Mouse (Mus musculus): ENCODE results near the gene Adgrd1. TPM values are rescaled to one million over a fixed set of nuclear protein-coding genes. Genes with fewer than 3 reads are reported as not detected.
A peak's percentile ranks its signal among the peaks of the same experiment; 100 is the strongest.

Adgrd1 gene
- 0.51 and 1.1 TPM in 2 replicates for polyA plus RNA-seq (2015; fragmentation: Nextera tagmentation; extraction: Ambion mirVana)

GRCm38 (mm10) chr5:129096511-129096910, at the start of gene Adgrd1:
Adgrd1 (plus strand) TSS chr5:129096750.
- no peak within 1 kb of the TSS for H3K4me3 ChIP-seq
- H3K9me3 ChIP-seq: no peaks in the 10 kb centered on the region
- H3K4me1 ChIP-seq: peaks cover 8% of the 10 kb centered on the region
- H3K27me3 ChIP-seq: no peaks in the 10 kb centered on the region
- H3K4me2 ChIP-seq: no peak within 1 kb of the TSS
- ATAC-seq (ENCODE audit: insufficient number of reproducible peaks, insufficient read depth, low FRiP score, low TSS enrichment, low read depth): no peak
- H3K27ac ChIP-seq: no peak within 1 kb of the TSS
- no peaks in the 10 kb centered on the region for H3K36me3 ChIP-seq
- WGBS: 53% methylated on average over 6 of the region's 6 CpGs
- H3K9ac ChIP-seq: no peak within 1 kb of the TSS

GRCm38 (mm10) chr5:129049372-129049771, 47.2 kb upstream of the Adgrd1 start:
- 72% methylated on average over 9 of the region's 9 CpGs for WGBS

GRCm38 (mm10) chr5:129051910-129052309, 44.6 kb upstream of the Adgrd1 start:
- H3K9me3 ChIP-seq: no peaks in the 10 kb centered on the region
- H3K9ac ChIP-seq: no peak overlapping the region
- no peaks in the 10 kb centered on the region for H3K36me3 ChIP-seq
- H3K27me3 ChIP-seq: no peaks in the 10 kb centered on the region
- WGBS: 83% methylated on average over 3 of the region's 3 CpGs
- no peak for ATAC-seq (ENCODE audit: insufficient number of reproducible peaks, insufficient read depth, low FRiP score, low TSS enrichment, low read depth)
- no peak overlapping the region for H3K4me3 ChIP-seq
- no peaks in the 10 kb centered on the region for H3K4me1 ChIP-seq
- no peak overlapping the region for H3K27ac ChIP-seq
- H3K4me2 ChIP-seq: no peak overlapping the region

More at GRCm38 (mm10) chr5:129049372-129049771, 47.2 kb upstream of the Adgrd1 start:
- no peaks in the 10 kb centered on the region for H3K27me3 ChIP-seq
- no peaks in the 10 kb centered on the region for H3K36me3 ChIP-seq
- H3K4me3 ChIP-seq: no peak overlapping the region
- no peak overlapping the region for H3K27ac ChIP-seq
- H3K4me1 ChIP-seq: no peaks in the 10 kb centered on the region
- H3K4me2 ChIP-seq: no peak overlapping the region
- ATAC-seq (ENCODE audit: insufficient number of reproducible peaks, insufficient read depth, low FRiP score, low TSS enrichment, low read depth): no peak
- H3K9ac ChIP-seq: no peak overlapping the region
- no peaks in the 10 kb centered on the region for H3K9me3 ChIP-seq

- no peak overlapping the region for H3K4me3 ChIP-seq
- WGBS: 27% methylated on average over 20 of the region's 20 CpGs
- no peak overlapping the region for H3K27ac ChIP-seq
- no peak overlapping the region for H3K9ac ChIP-seq
- ATAC-seq (ENCODE audit: insufficient number of reproducible peaks, insufficient read depth, low FRiP score, low TSS enrichment, low read depth): no peak
- H3K9me3 ChIP-seq: no peaks in the 10 kb centered on the region
- no peaks in the 10 kb centered on the region for H3K4me1 ChIP-seq
- H3K27me3 ChIP-seq: no peaks in the 10 kb centered on the region
- H3K4me2 ChIP-seq: peak overlapping the region; percentile 7; the same call in 1 of the 2 replicates
- H3K36me3 ChIP-seq: no peaks in the 10 kb centered on the region
Measured at GRCm38 (mm10) chr5:129052636-129053355, 43.8 kb upstream of the Adgrd1 start.

GRCm38 (mm10) chr5:129054675-129055284, 41.8 kb upstream of the Adgrd1 start:
- 84% methylated on average over 9 of the region's 9 CpGs for WGBS
- no peaks in the 10 kb centered on the region for H3K4me1 ChIP-seq
- H3K9me3 ChIP-seq: no peaks in the 10 kb centered on the region
- no peaks in the 10 kb centered on the region for H3K36me3 ChIP-seq
- no peaks in the 10 kb centered on the region for H3K27me3 ChIP-seq
- no peak overlapping the region for H3K9ac ChIP-seq
- no peak overlapping the region for H3K4me2 ChIP-seq
- H3K4me3 ChIP-seq: no peak overlapping the region
- H3K27ac ChIP-seq: no peak overlapping the region
- ATAC-seq (ENCODE audit: insufficient number of reproducible peaks, insufficient read depth, low FRiP score, low TSS enrichment, low read depth): no peak

- H3K4me3 ChIP-seq: no peak overlapping the region
- H3K27me3 ChIP-seq: peaks cover 16% of the 10 kb centered on the region
- H3K9me3 ChIP-seq: no peaks in the 10 kb centered on the region
- no peak overlapping the region for H3K4me2 ChIP-seq
- H3K4me1 ChIP-seq: peaks cover 5% of the 10 kb centered on the region
- WGBS: 86% methylated on average over 3 of the region's 3 CpGs
- no peak overlapping the region for H3K9ac ChIP-seq
- no peak overlapping the region for H3K27ac ChIP-seq
- no peak for ATAC-seq (ENCODE audit: insufficient number of reproducible peaks, insufficient read depth, low FRiP score, low TSS enrichment, low read depth)
- H3K36me3 ChIP-seq: no peaks in the 10 kb centered on the region
Measured at GRCm38 (mm10) chr5:129059116-129059515, 37.4 kb upstream of the Adgrd1 start.

- no peaks in the 10 kb centered on the region for H3K36me3 ChIP-seq
- no peak overlapping the region for H3K9ac ChIP-seq
- peaks cover 16% of the 10 kb centered on the region for H3K27me3 ChIP-seq
- ATAC-seq (ENCODE audit: insufficient number of reproducible peaks, insufficient read depth, low FRiP score, low TSS enrichment, low read depth): no peak
- no peak overlapping the region for H3K4me3 ChIP-seq
- H3K9me3 ChIP-seq: no peaks in the 10 kb centered on the region
- WGBS: 21% methylated on average over 13 of the region's 13 CpGs
- peaks cover 5% of the 10 kb centered on the region for H3K4me1 ChIP-seq
- no peak overlapping the region for H3K27ac ChIP-seq
- no peak overlapping the region for H3K4me2 ChIP-seq
Measured at GRCm38 (mm10) chr5:129061579-129061978, 35.0 kb upstream of the Adgrd1 start.

GRCm38 (mm10) chr5:129063037-129063791, 33.3 kb upstream of the Adgrd1 start:
- H3K4me2 ChIP-seq: peak overlapping the region; percentile 57
- H3K27ac ChIP-seq: no peak overlapping the region
- peaks cover 16% of the 10 kb centered on the region for H3K27me3 ChIP-seq
- 0 out of 2 replicates have a peak overlapping the region, but pooled peaks have one; percentile 44 for H3K9ac ChIP-seq
- ATAC-seq (ENCODE audit: insufficient number of reproducible peaks, insufficient read depth, low FRiP score, low TSS enrichment, low read depth): no peak; the same call in 1 of the 2 replicates
- peak overlapping the region; percentile 29 for H3K4me3 ChIP-seq
- peaks cover 5% of the 10 kb centered on the region for H3K4me1 ChIP-seq
- 13% methylated on average over 21 of the region's 21 CpGs for WGBS
- H3K36me3 ChIP-seq: no peaks in the 10 kb centered on the region
- H3K9me3 ChIP-seq: no peaks in the 10 kb centered on the region

- H3K36me3 ChIP-seq: no peaks in the 10 kb centered on the region
- 55% methylated on average over 8 of the region's 8 CpGs for WGBS
- ATAC-seq (ENCODE audit: insufficient number of reproducible peaks, insufficient read depth, low FRiP score, low TSS enrichment, low read depth): no peak
Measured at GRCm38 (mm10) chr5:129063792-129064087, 32.8 kb upstream of the Adgrd1 start.

GRCm38 (mm10) chr5:129064186-129064585, 32.4 kb upstream of the Adgrd1 start:
- no peak overlapping the region for H3K4me2 ChIP-seq
- peaks cover 16% of the 10 kb centered on the region for H3K27me3 ChIP-seq
- no peak for ATAC-seq (ENCODE audit: insufficient number of reproducible peaks, insufficient read depth, low FRiP score, low TSS enrichment, low read depth)
- no peak overlapping the region for H3K4me3 ChIP-seq
- no peaks in the 10 kb centered on the region for H3K36me3 ChIP-seq
- no peak overlapping the region for H3K9ac ChIP-seq
- 81% methylated on average over 11 of the region's 11 CpGs for WGBS
- H3K9me3 ChIP-seq: no peaks in the 10 kb centered on the region
- H3K27ac ChIP-seq: no peak overlapping the region
- H3K4me1 ChIP-seq: peaks cover 5% of the 10 kb centered on the region

More at GRCm38 (mm10) chr5:129063792-129064087, 32.8 kb upstream of the Adgrd1 start:
- 0 out of 2 replicates have a peak overlapping the region, but pooled peaks have one; percentile 16 for H3K9ac ChIP-seq
- H3K4me2 ChIP-seq: peak overlapping the region; percentile 57
- peaks cover 16% of the 10 kb centered on the region for H3K27me3 ChIP-seq
- H3K9me3 ChIP-seq: no peaks in the 10 kb centered on the region
- H3K4me1 ChIP-seq: peaks cover 5% of the 10 kb centered on the region
- peak overlapping the region; percentile 29 for H3K4me3 ChIP-seq
- H3K27ac ChIP-seq: no peak overlapping the region

- 77% methylated on average over 12 of the region's 12 CpGs for WGBS
- peaks cover 5% of the 10 kb centered on the region for H3K4me1 ChIP-seq
- no peak overlapping the region for H3K9ac ChIP-seq
- no peak for ATAC-seq (ENCODE audit: insufficient number of reproducible peaks, insufficient read depth, low FRiP score, low TSS enrichment, low read depth)
- no peak overlapping the region for H3K27ac ChIP-seq
- H3K4me3 ChIP-seq: no peak overlapping the region
- peaks cover 16% of the 10 kb centered on the region for H3K27me3 ChIP-seq
- H3K9me3 ChIP-seq: no peaks in the 10 kb centered on the region
- no peak overlapping the region for H3K4me2 ChIP-seq
- no peaks in the 10 kb centered on the region for H3K36me3 ChIP-seq
Measured at GRCm38 (mm10) chr5:129065301-129065700, 31.2 kb upstream of the Adgrd1 start.

Data from embryonic facial prominence, embryonic 13.5 days (tissue).